Mouse (Mus musculus) intestine, embryonic 14.5 days (tissue): Measurements from ENCODE around the gene Atf5. TPM values are rescaled to one million over a fixed set of nuclear protein-coding genes. Genes with fewer than 3 reads are reported as not detected.
A peak's percentile ranks its signal among the peaks of the same experiment; 100 is the strongest.

Experiments used
- ATAC-seq: fragments of 200-750 bp; cut with Nextera tagmentation; replicated peaks from 2 replicates; pipeline ENCODE4 v1.8.0; 2017; ENCODE audit warnings: low read depth, moderate number of reproducible peaks, moderate TSS enrichment, moderate library complexity; ENCODE audit not compliant: low FRiP score, low TSS enrichment
- DNase-seq: peaks from one replicate; pipeline ENCODE4 v3.0.0-alpha.2; 2018; ENCODE audit warnings: low spot score
- H3K27ac ChIP-seq: fragments of 300-500 bp; sonication (generic); 2 replicates; pipeline ENCODE4 v1.5.1; 2014; ENCODE audit warnings: low read depth, mild to moderate bottlenecking, control low read depth
- H3K27me3 ChIP-seq: fragments of 300-500 bp; sonication (generic); replicated peaks from 2 replicates; pipeline ENCODE4 v1.6.1; 2014; ENCODE audit warnings: low read length, control low read depth; ENCODE audit not compliant: control insufficient read depth, insufficient read depth
- H3K36me3 ChIP-seq: fragments of 300-500 bp; sonication (generic); 2 replicates; pipeline ENCODE4 v1.6.1; 2014; ENCODE audit warnings: low read length, control low read depth; ENCODE audit not compliant: control insufficient read depth, insufficient read depth
- H3K4me1 ChIP-seq: fragments of 300-500 bp; sonication (generic); replicated peaks from 2 replicates; pipeline ENCODE4 v1.6.1; 2014; ENCODE audit warnings: low read length, control low read depth, mixed read lengths; ENCODE audit not compliant: control insufficient read depth, insufficient read depth
- H3K4me2 ChIP-seq: fragments of 300-500 bp; sonication (generic); 2 replicates; pipeline ENCODE4 v1.6.1; 2014; ENCODE audit warnings: low read length
- H3K4me3 ChIP-seq: fragments of 300-500 bp; sonication (generic); 2 replicates; pipeline ENCODE4 v1.5.1; 2014; ENCODE audit warnings: low read depth, low read length, control low read depth, mixed read lengths
- H3K9ac ChIP-seq: fragments of 300-500 bp; sonication (generic); 2 replicates; pipeline ENCODE4 v1.6.1; 2014; ENCODE audit warnings: mild to moderate bottlenecking, low read length
- H3K9me3 ChIP-seq: fragments of 300-500 bp; sonication (generic); 2 replicates; pipeline ENCODE4 v1.6.1; 2016; ENCODE audit warnings: low read length, control low read depth; ENCODE audit not compliant: control insufficient read depth
- WGBS: fragments of 180-500 bp; shearing (Covaris S2); extraction: QIAGEN DNeasy Blood & Tissue Kit; methylation state at CpG from one replicate; pipeline ENCODE4 v1.1.7; 2014; 5-methylcytosine and 5-hydroxymethylcytosine counted together
- polyA plus RNA-seq: library from polyadenylated mRNA; unstranded; fragments of >200 nt; fragmentation: Nextera tagmentation; extraction: Ambion mirVana; gene quantifications from 2 replicates; pipeline ENCODE4 v1.2.1, GENCODE M21; 2014

Gene Atf5
- polyA plus RNA-seq, 1 experiment from 2014 or later, result 3.0 TPM

DNA sequence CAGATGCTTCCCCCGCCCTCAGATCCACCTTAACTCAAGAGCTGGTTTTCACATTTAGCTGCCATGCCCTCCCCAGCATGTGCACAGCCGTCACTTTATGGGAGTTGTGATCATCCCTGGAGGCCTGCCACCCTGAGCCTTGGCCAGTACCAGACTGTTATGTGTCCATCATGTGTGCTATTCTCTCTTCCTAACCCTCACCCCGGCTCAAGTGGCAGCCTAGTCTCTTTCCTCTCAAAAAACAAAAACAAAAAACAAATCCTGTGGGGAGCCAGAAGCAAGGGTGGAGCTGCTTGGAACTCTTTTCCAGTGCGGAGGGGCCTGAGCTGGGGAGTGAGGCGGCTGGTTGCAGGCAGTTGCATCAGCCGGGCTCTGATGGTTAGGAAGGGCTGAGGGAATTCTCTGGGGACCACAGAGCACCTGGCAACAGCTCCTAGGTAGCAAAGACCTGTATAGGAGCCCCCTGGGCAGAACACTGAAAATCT, 2.3 kb upstream of the Atf5 start:
- Histone ChIP-seq H3K4me3 (peak overlapping the region; percentile 83), H3K27me3 (no peaks in the 10 kb centered on the region), H3K36me3 (0 out of 2 replicates have a peak, but pooled peaks cover 5% of the 10 kb centered on the region), H3K4me1 (peaks cover 27% of the 10 kb centered on the region), H3K27ac (no peak overlapping the region), H3K9ac (peak overlapping the region; percentile 37; the same call in 1 of the 2 replicates), H3K4me2 (peak overlapping the region; percentile 78), H3K9me3 (no peaks in the 10 kb centered on the region)
- no peak for ATAC-seq
- DNase-seq, result peak; percentile 57
- WGBS, result 49% methylated on average over 6 of the region's 6 CpGs

DNA sequence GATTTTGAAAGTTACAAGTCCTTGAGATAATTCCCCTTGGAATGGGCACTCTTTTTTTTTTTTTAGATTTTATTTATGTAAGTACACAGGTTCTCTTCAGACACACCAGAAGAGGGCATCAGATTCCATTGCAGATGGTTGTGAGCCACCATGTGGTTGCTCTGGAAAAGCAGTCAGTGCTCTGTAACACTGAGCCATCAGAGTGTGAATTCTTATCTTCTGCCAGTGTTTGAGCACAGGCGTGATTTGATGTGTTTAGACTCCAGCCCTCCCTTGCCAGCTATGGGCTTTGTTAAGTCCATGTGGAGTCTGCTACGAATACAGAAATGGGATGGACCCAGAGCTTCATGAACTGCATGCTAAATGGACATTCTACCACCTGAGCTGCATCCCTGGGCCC, 1.7 kb upstream of the Atf5 start:
- Histone ChIP-seq H3K9me3 (no peaks in the 10 kb centered on the region), H3K36me3 (0 out of 2 replicates have a peak, but pooled peaks cover 6% of the 10 kb centered on the region), H3K9ac (peak overlapping the region; percentile 87; the same call in 1 of the 2 replicates), H3K4me1 (peaks cover 27% of the 10 kb centered on the region), H3K27me3 (no peaks in the 10 kb centered on the region), H3K4me2 (peak overlapping the region; percentile 78), H3K27ac (no peak overlapping the region), H3K4me3 (peak overlapping the region; percentile 83)
- ATAC-seq (no peak), DNase-seq (peak; percentile 50)
- WGBS, result 28% methylated on average over 2 of the region's 2 CpGs

DNA sequence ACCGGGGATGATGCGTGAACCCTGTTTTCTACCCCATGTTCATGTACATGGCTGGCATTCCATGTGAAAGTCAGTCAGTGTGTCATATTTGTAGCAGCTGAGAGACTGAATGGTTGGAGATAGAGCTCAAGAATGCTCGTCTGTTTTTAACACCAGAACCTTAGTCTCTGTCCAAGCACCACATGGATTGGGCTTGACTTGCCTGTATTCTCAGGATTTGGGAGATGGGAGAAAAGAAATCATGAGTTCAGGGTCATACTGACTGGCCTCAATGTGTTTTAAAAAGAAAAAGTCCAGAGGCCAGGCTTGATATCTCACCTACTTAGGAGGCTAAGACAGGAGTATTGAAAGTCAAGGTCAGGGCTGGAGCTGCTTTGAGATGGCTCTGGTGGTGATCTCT, 983 bp upstream of the Atf5 start:
- 22% methylated on average over 3 of the region's 3 CpGs for WGBS
- H3K4me1 ChIP-seq, result peaks cover 27% of the 10 kb centered on the region
- H3K27me3 ChIP-seq, result no peaks in the 10 kb centered on the region

DNA sequence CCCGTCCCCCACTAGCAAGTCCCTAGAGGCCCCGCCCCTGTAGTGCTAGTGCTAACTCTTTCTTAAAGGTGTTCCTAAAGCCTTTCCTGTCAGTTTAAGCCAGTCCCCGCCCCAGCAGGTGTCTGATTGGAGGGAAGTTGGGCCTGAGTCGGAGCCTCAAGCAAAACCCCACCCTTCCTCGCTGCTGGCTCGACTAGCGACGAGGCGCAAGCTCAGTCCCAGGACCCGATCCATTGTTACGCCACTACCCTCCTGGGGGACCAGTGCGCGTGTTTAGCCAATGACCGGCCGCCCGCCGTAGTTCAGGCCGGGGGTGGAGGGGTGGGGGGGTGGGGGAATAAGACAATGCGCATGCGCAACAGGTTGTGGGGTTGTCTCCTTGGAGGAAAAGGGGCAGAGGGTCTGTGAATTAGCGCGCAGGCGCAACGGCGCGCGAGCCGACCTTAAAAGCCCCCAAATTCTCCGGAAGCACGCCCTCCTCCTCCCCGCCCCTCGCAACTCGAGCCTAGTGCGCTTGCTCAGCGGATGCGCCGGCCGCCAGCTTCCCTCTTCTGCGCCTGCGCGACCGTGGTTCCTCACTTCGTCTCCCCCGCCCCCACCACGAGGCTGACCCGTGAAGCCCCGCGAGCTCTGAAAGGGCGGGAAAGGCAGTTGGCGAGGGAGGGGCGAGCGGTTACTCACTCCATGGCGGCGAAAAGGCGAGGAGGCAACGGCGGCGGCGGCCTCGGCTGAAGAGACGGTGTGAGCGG, 563 bp downstream of the Atf5 start, which contains the start of the genes Nup62 and Il4i1:
Gene Nup62, plus strand, starts transcription at position 368 of the 749 bp plus-strand sequence.
Gene Il4i1, plus strand, starts transcription at position 667 of the 749 bp plus-strand sequence.
- Histone ChIP-seq H3K36me3 (peaks cover 14% of the 10 kb centered on the region; the same call in 1 of the 2 replicates), H3K4me3 (peak within 1 kb of the TSS; percentile 83), H3K9me3 (no peaks in the 10 kb centered on the region), H3K9ac (peak within 1 kb of the TSS; percentile 87), H3K27me3 (no peaks in the 10 kb centered on the region), H3K4me2 (peak within 1 kb of the TSS; percentile 78), H3K27ac (peak within 1 kb of the TSS; percentile 97), H3K4me1 (peaks cover 27% of the 10 kb centered on the region)
- under 1% methylated on average over 60 of the region's 62 CpGs for WGBS
- peak; percentile 98 for DNase-seq
- peak; percentile 93 for ATAC-seq

More for the DNA sequence above, 983 bp upstream of the Atf5 start:
- Histone ChIP-seq H3K36me3 (peaks cover 13% of the 10 kb centered on the region; the same call in 1 of the 2 replicates), H3K9me3 (no peaks in the 10 kb centered on the region), H3K27ac (no peak overlapping the region), H3K4me2 (peak overlapping the region; percentile 78), H3K4me3 (peak overlapping the region; percentile 83), H3K9ac (peak overlapping the region; percentile 87)
- ATAC-seq (no peak), DNase-seq (no peak)

DNA sequence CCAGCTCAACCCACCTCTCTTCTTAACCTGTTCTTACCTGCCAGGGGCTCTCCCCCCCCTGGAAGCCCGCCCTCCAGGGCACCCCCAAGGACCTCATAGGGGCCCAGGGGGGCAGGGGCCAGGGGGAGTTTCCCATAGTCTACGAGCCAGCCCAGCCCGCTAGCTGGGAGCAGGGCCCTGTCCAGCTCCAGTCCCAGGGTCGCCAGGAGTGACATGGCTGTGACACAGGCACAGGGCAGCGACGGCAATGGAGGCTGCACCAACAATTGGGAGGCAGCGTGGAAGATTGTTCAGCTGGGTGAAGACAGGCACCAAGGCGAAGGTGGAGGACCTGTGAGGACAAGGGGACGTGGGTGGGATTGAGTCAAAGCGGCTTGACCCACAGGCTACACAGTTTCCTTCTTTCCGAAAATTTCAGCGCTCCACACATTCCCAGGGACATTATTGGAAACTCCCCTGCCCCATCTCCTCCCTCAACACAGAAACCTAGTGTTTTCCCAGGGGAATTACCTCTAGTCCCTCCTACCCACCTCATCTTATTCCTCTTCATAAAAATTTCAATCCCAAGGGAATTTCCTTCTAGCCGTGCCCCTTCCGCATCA, 1.4 kb downstream of the Atf5 start:
- H3K4me1 ChIP-seq, result peaks cover 25% of the 10 kb centered on the region
- DNase-seq (no peak), ATAC-seq (0 out of 2 replicates have a peak, but pooled peaks have one; percentile 1)
- 37% methylated on average over 14 of the region's 14 CpGs for WGBS
- H3K27me3 ChIP-seq, result no peaks in the 10 kb centered on the region
- peak overlapping the region; percentile 60 for H3K4me2 ChIP-seq
- H3K9me3 ChIP-seq, result no peaks in the 10 kb centered on the region
- 0 out of 2 replicates have a peak overlapping the region, but pooled peaks have one; percentile 97 for H3K27ac ChIP-seq
- peak overlapping the region; percentile 83 for H3K4me3 ChIP-seq
- H3K9ac ChIP-seq, result peak overlapping the region; percentile 87
- peaks cover 14% of the 10 kb centered on the region; the same call in 1 of the 2 replicates for H3K36me3 ChIP-seq

DNA sequence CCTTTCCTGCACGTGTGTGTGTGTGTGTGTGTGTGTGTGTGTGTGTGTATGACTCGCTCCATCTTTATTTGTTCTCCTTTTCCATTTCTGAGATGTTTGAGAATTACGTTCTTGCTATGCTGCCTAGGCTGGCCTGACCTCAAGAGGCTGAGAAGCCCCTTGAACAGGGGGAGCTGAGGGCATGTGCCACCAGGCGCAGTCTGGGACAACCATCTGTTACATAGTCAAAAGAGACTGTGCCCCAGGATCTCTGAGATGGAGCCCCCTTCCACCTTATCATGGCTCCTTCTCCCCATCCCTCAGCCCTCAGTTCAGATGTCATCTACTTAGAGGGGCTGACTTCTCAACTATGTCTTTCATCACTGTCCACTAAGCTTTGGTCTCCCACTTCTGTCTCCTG, 2.0 kb downstream of the Atf5 start:
- WGBS, result 85% methylated on average over 4 of the region's 4 CpGs
- Histone ChIP-seq H3K36me3 (peaks cover 14% of the 10 kb centered on the region; the same call in 1 of the 2 replicates), H3K4me1 (peaks cover 22% of the 10 kb centered on the region), H3K9me3 (no peaks in the 10 kb centered on the region), H3K9ac (no peak overlapping the region), H3K4me3 (no peak overlapping the region), H3K27ac (no peak overlapping the region), H3K27me3 (no peaks in the 10 kb centered on the region), H3K4me2 (no peak overlapping the region)
- no peak for DNase-seq
- ATAC-seq, result no peak

DNA sequence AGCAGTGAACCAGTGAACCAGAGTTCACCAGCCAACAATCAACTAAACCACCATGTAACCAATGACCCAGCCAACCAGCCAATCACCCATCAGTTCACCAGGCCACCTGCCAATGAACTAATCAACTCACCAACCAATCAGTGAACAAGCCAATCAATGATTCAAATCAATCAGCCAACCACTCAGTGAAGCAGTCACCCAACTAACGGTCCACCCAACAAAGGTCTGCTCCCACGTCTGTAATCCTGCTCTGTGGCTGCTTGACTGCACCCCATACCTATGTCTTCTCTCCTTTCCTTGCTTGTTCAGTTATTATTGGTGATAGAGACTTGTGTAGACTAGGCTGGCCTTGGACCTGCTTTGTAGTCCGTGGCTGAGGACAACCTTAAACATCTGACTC, 2.5 kb downstream of the Atf5 start:
- WGBS, result 93% methylated on average over 3 of the region's 3 CpGs

DNA sequence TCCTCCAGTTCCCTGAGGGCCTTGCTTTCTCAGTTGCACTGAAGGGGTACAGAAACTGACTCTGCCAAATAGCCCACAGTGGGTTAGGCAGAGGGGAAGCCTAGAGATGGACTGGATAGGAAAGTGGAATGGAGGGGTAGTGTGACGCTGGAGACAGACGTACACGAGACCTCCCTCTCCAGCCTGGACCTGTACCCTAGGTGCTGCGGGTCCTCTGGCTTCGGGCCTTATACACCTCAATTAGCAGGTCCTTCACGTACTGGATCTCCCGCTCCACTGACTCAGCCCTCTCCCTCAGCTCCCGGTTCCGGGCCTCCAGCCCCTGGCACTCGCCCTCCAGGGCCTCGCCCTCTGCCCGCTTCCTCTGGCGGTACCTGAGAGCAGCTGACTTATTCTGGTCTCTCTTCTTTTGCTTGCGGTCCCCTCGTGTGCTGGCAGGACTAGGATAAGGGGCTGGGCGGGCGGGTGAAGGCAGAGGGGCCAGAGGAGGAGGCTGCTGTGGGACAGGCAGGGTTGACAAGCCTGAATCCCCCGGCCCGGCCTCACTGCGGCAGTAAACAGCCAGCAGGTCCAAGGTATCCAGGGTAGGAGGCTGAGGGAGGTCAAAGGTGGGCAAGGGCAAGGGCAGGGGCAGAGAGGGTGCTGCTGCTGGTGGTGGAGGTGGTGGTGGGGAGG, 3.7 kb downstream of the Atf5 start:
- DNase-seq (peak; percentile 39), ATAC-seq (no peak)
- 93% methylated on average over 20 of the region's 20 CpGs for WGBS
- Histone ChIP-seq H3K27ac (no peak overlapping the region), H3K9ac (no peak overlapping the region), H3K4me3 (no peak overlapping the region), H3K4me2 (no peak overlapping the region), H3K4me1 (peaks cover 9% of the 10 kb centered on the region), H3K27me3 (no peaks in the 10 kb centered on the region), H3K9me3 (no peaks in the 10 kb centered on the region), H3K36me3 (peaks cover 14% of the 10 kb centered on the region; the same call in 1 of the 2 replicates)

More for the DNA sequence above, 2.5 kb downstream of the Atf5 start:
- Histone ChIP-seq H3K27ac (no peak overlapping the region), H3K9me3 (no peaks in the 10 kb centered on the region), H3K36me3 (peaks cover 14% of the 10 kb centered on the region; the same call in 1 of the 2 replicates), H3K9ac (no peak overlapping the region), H3K4me3 (no peak overlapping the region), H3K4me2 (no peak overlapping the region), H3K4me1 (peaks cover 19% of the 10 kb centered on the region), H3K27me3 (no peaks in the 10 kb centered on the region)
- peak; percentile 16 for DNase-seq
- no peak for ATAC-seq
